Mouse (Mus musculus) embryonic facial prominence, embryonic 15.5 days (tissue): ENCODE data around the gene Tmem232. TPM values are rescaled to one million over a fixed set of nuclear protein-coding genes. Genes with fewer than 3 reads are reported as not detected.

ENCODE experiments used
- ATAC-seq: fragments of 200-750 bp; cut with Nextera tagmentation; 2 replicates; pipeline ENCODE4 v1.8.0; 2017; ENCODE audit warnings: low read depth, moderate TSS enrichment; ENCODE audit not compliant: insufficient number of reproducible peaks, low FRiP score, low TSS enrichment
- H3K27ac ChIP-seq: fragments of 300-500 bp; sonication (generic); replicated peaks from 2 replicates; pipeline ENCODE4 v1.5.1; 2015; ENCODE audit warnings: mild to moderate bottlenecking, inconsistent platforms
- H3K27me3 ChIP-seq: fragments of 300-500 bp; sonication (generic); 2 replicates; pipeline ENCODE4 v1.6.1; 2015; ENCODE audit warnings: inconsistent platforms
- H3K36me3 ChIP-seq: fragments of 300-500 bp; sonication (generic); 2 replicates; pipeline ENCODE4 v1.6.1; 2015; ENCODE audit warnings: mild to moderate bottlenecking, inconsistent platforms
- H3K4me1 ChIP-seq: fragments of 300-500 bp; sonication (generic); 2 replicates; pipeline ENCODE4 v1.6.1; 2015; ENCODE audit warnings: inconsistent platforms
- H3K4me2 ChIP-seq: fragments of 300-500 bp; sonication (generic); replicated peaks from 2 replicates; pipeline ENCODE4 v1.6.1; 2015; ENCODE audit warnings: mild to moderate bottlenecking, inconsistent platforms
- H3K4me3 ChIP-seq: fragments of 300-500 bp; sonication (generic); replicated peaks from 2 replicates; pipeline ENCODE4 v1.5.1; 2015; ENCODE audit warnings: mild to moderate bottlenecking, inconsistent platforms
- H3K9ac ChIP-seq: fragments of 300-500 bp; sonication (generic); 2 replicates; pipeline ENCODE4 v1.6.1; 2015; ENCODE audit warnings: inconsistent platforms
- H3K9me3 ChIP-seq: fragments of 300-500 bp; sonication (generic); replicated peaks from 2 replicates; pipeline ENCODE4 v1.6.1; 2016; ENCODE audit warnings: inconsistent platforms
- WGBS: fragments of 180-500 bp; shearing (Covaris S2); methylation state at CpG from one replicate; pipeline ENCODE4 v1.1.7; 2015; 5-methylcytosine and 5-hydroxymethylcytosine counted together
- polyA plus RNA-seq: library from polyadenylated mRNA; unstranded; fragments of >200 nt; fragmentation: Nextera tagmentation; extraction: Ambion mirVana; gene quantifications from 2 replicates; pipeline ENCODE4 v1.2.1, GENCODE M21; 2015

The Tmem232 gene
- polyA plus RNA-seq, 1 experiment from 2014 or later = 2.8 TPM

GRCm38 (mm10) chr17:65365535-65366254 lies 174.9 kb downstream of the Tmem232 start:
- Histone ChIP-seq H3K27me3 (no peaks in the 10 kb centered on the region), H3K36me3 (no peaks in the 10 kb centered on the region), H3K9me3 (no peaks in the 10 kb centered on the region), H3K4me3 (no peak overlapping the region), H3K9ac (no peak overlapping the region), H3K27ac (no peak overlapping the region), H3K4me2 (no peak overlapping the region), H3K4me1 (no peaks in the 10 kb centered on the region)
- 48% methylated on average over 3 of the region's 3 CpGs for WGBS
- no peak for ATAC-seq

- no peaks in the 10 kb centered on the region for H3K36me3 ChIP-seq
- H3K4me1 ChIP-seq = no peaks in the 10 kb centered on the region
- H3K9ac ChIP-seq = no peak overlapping the region
- no peaks in the 10 kb centered on the region for H3K27me3 ChIP-seq
- ATAC-seq = no peak
- H3K4me3 ChIP-seq = no peak overlapping the region
- no peak overlapping the region for H3K27ac ChIP-seq
- H3K9me3 ChIP-seq = no peaks in the 10 kb centered on the region
- WGBS = 89% methylated on average over 8 of the region's 8 CpGs
- H3K4me2 ChIP-seq = no peak overlapping the region
These were observed 188.7 kb downstream of the Tmem232 start for GRCm38 (mm10) chr17:65351836-65352235.

GRCm38 (mm10) chr17:65340016-65340415 lies 200.6 kb downstream of the Tmem232 start:
- Histone ChIP-seq H3K27ac (0 out of 2 replicates have a peak overlapping the region, but pooled peaks have one; percentile 55), H3K36me3 (no peaks in the 10 kb centered on the region), H3K4me2 (no peak overlapping the region), H3K4me1 (no peaks in the 10 kb centered on the region), H3K9ac (no peak overlapping the region), H3K4me3 (no peak overlapping the region), H3K9me3 (no peaks in the 10 kb centered on the region), H3K27me3 (no peaks in the 10 kb centered on the region)
- no peak for ATAC-seq
- 69% methylated on average over 4 of the region's 4 CpGs for WGBS

GRCm38 (mm10) chr17:65330759-65331158 lies 209.8 kb downstream of the Tmem232 start:
- Histone ChIP-seq H3K27ac (no peak overlapping the region), H3K4me1 (no peaks in the 10 kb centered on the region), H3K4me2 (no peak overlapping the region), H3K4me3 (no peak overlapping the region), H3K9me3 (no peaks in the 10 kb centered on the region), H3K9ac (no peak overlapping the region), H3K36me3 (no peaks in the 10 kb centered on the region), H3K27me3 (no peaks in the 10 kb centered on the region; the same call in 1 of the 2 replicates)
- ATAC-seq = no peak
- WGBS = 89% methylated on average over 8 of the region's 8 CpGs

- H3K4me2 ChIP-seq = no peak overlapping the region
- no peaks in the 10 kb centered on the region for H3K4me1 ChIP-seq
- ATAC-seq = no peak
- no peak overlapping the region for H3K9ac ChIP-seq
- H3K36me3 ChIP-seq = no peaks in the 10 kb centered on the region
- no peak overlapping the region for H3K4me3 ChIP-seq
- no peaks in the 10 kb centered on the region; the same call in 1 of the 2 replicates for H3K27me3 ChIP-seq
- WGBS = 16% methylated on average over 2 of the region's 2 CpGs
- H3K27ac ChIP-seq = no peak overlapping the region
- H3K9me3 ChIP-seq = no peaks in the 10 kb centered on the region
These were observed 215.3 kb downstream of the Tmem232 start for GRCm38 (mm10) chr17:65325249-65325648.

- H3K4me2 ChIP-seq = no peak overlapping the region
- H3K4me3 ChIP-seq = no peak overlapping the region
- ATAC-seq = no peak
- no peaks in the 10 kb centered on the region for H3K27me3 ChIP-seq
- 81% methylated on average over 6 of the region's 6 CpGs for WGBS
- no peaks in the 10 kb centered on the region for H3K36me3 ChIP-seq
- no peaks in the 10 kb centered on the region for H3K9me3 ChIP-seq
- H3K27ac ChIP-seq = no peak overlapping the region
- no peak overlapping the region for H3K9ac ChIP-seq
- H3K4me1 ChIP-seq = no peaks in the 10 kb centered on the region
These were observed 220.0 kb downstream of the Tmem232 start for GRCm38 (mm10) chr17:65320623-65321022.

GRCm38 (mm10) chr17:65299946-65300345 lies 240.6 kb downstream of the Tmem232 start:
- Histone ChIP-seq H3K4me3 (no peak overlapping the region), H3K4me2 (no peak overlapping the region), H3K36me3 (no peaks in the 10 kb centered on the region), H3K4me1 (no peaks in the 10 kb centered on the region), H3K9me3 (no peaks in the 10 kb centered on the region), H3K9ac (no peak overlapping the region), H3K27ac (no peak overlapping the region), H3K27me3 (no peaks in the 10 kb centered on the region)
- ATAC-seq = no peak

- Histone ChIP-seq H3K4me1 (no peaks in the 10 kb centered on the region), H3K36me3 (no peaks in the 10 kb centered on the region), H3K4me3 (no peak overlapping the region), H3K4me2 (no peak overlapping the region), H3K27ac (no peak overlapping the region), H3K27me3 (no peaks in the 10 kb centered on the region), H3K9me3 (no peaks in the 10 kb centered on the region), H3K9ac (no peak overlapping the region)
- ATAC-seq = no peak
- WGBS = 67% methylated on average over 5 of the region's 5 CpGs
These were observed 242.8 kb downstream of the Tmem232 start for GRCm38 (mm10) chr17:65297831-65298230.

- H3K36me3 ChIP-seq = no peaks in the 10 kb centered on the region
- H3K27ac ChIP-seq = no peak overlapping the region
- H3K9me3 ChIP-seq = no peaks in the 10 kb centered on the region
- no peaks in the 10 kb centered on the region for H3K4me1 ChIP-seq
- 55% methylated on average over 2 of the region's 2 CpGs for WGBS
- no peak overlapping the region for H3K9ac ChIP-seq
- no peak overlapping the region for H3K4me3 ChIP-seq
- H3K27me3 ChIP-seq = no peaks in the 10 kb centered on the region
- no peak overlapping the region for H3K4me2 ChIP-seq
- ATAC-seq = no peak
These were observed 288.4 kb downstream of the Tmem232 start for GRCm38 (mm10) chr17:65252160-65252559.

GRCm38 (mm10) chr17:65250261-65250660 lies 290.3 kb downstream of the Tmem232 start:
- Histone ChIP-seq H3K9me3 (no peaks in the 10 kb centered on the region), H3K9ac (no peak overlapping the region), H3K4me1 (no peaks in the 10 kb centered on the region), H3K27me3 (no peaks in the 10 kb centered on the region), H3K27ac (no peak overlapping the region), H3K36me3 (no peaks in the 10 kb centered on the region), H3K4me3 (no peak overlapping the region), H3K4me2 (no peak overlapping the region)
- WGBS = 86% methylated on average over 8 of the region's 8 CpGs
- no peak for ATAC-seq

- Histone ChIP-seq H3K36me3 (no peaks in the 10 kb centered on the region), H3K4me3 (no peak overlapping the region), H3K4me1 (no peaks in the 10 kb centered on the region), H3K27ac (no peak overlapping the region), H3K9me3 (no peaks in the 10 kb centered on the region), H3K9ac (no peak overlapping the region), H3K27me3 (no peaks in the 10 kb centered on the region), H3K4me2 (no peak overlapping the region)
- no peak for ATAC-seq
- 81% methylated on average over 5 of the region's 5 CpGs for WGBS
These were observed 296.9 kb downstream of the Tmem232 start for GRCm38 (mm10) chr17:65243716-65244115.

- Histone ChIP-seq H3K4me1 (no peaks in the 10 kb centered on the region), H3K27me3 (no peaks in the 10 kb centered on the region), H3K4me3 (no peak overlapping the region), H3K9me3 (no peaks in the 10 kb centered on the region), H3K9ac (no peak overlapping the region), H3K27ac (no peak overlapping the region), H3K36me3 (no peaks in the 10 kb centered on the region), H3K4me2 (no peak overlapping the region)
- WGBS = 73% methylated on average over 6 of the region's 6 CpGs
- ATAC-seq = no peak
These were observed 315.1 kb downstream of the Tmem232 start for GRCm38 (mm10) chr17:65225347-65225916.
